Mouse (Mus musculus) spleen, adult 18-20 months (tissue): ENCODE results near the gene Col18a1.

Experiments used
- DNase-seq, 2 experiments: peaks; one replicate each; pipeline ENCODE4 v3.0.0; 2022; ENCODE audit warnings: mixed read lengths in 2 of 2

The Col18a1 gene

DNA sequence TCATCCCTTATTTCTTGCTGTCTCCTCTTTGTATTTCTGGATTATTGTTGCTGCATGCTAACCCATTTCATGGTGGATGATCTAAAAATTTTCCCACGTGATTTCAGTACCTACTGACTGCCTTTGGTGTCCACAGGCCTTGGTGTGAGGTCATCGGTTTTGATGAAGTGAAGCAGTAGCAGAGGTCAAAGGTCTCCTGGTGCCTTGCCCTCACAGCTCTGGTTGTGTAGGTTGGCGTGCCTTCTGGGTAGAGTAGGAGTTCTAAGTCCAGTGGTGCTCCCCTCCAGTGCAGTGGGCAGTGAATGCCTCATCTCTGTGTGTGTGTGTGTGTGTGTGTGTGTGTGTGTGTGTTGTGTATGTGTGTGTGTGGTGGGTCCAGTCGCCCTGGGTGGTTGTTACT, 118.2 kb downstream of the Col18a1 start:
- no peak for DNase-seq

GRCm38 (mm10) chr10:77038579-77039174, 127.7 kb downstream of the Col18a1 start:
- no peak for DNase-seq

- no peak for DNase-seq
Observed at GRCm38 (mm10) chr10:77035487-77035886, 130.9 kb downstream of the Col18a1 start.

GRCm38 (mm10) chr10:77033323-77034025, 132.9 kb downstream of the Col18a1 start:
- DNase-seq, result no peak

DNA sequence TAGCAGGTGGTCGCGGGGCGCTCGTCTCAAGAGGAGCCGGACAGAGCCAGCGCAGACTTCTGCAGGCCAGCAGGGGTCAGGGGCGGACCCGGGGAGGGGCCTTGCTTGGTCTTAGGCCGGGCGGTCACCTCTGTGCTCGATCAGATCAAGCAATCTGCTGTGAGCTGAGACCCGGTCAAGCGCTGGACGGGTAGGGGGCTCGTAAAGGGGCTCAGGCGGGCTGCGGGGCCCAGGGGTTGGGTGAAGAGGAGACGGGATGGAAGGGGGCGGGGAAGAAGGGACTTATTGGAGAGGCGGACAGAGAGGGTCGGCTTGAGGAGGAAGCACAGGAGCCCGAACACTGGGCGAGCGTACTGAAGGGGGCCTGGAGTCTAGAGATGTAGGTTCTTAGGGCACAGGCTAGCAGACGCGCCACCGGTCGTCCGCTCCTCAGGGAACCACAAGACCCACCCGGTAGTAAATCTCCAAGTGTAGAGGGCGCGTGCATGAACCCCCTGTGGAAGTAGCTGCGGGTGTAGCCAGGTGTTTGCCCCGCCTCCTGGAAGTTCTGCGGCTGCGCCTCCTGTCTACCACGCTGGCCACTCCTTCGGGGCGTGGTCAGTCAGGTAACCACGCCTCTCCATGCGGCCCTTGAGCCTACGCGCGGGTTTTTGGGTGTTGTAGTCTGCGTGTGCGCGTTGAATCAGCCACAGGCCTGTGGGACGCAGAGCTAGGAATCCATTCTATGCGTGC, 133.6 kb downstream of the Col18a1 start:
- DNase-seq, result peak; percentile 91 to 98

- no peak for DNase-seq
Observed at GRCm38 (mm10) chr10:77031768-77032375, 134.5 kb downstream of the Col18a1 start, which contains the start of gene Slc19a1. Gene Slc19a1, plus strand, starts transcription at chr10:77032241.

DNA sequence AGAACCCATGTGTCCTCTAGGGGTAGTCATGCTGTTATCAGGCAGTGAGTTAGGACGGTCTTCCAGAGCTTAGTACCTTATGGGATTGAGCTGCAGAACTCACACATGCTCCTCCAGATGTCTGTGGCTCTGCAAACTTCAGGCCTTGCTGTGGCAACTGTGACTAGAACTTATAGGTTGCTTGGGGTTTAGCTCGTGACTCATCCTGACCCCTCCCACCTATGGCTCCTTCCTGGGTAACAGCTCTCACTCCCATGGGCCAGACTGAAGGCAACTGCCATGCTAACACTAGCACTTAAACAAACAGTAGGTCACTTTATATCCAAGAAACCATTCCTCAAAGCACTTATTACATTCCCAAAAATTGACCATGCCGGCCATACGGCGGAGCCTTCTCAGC, 135.7 kb downstream of the Col18a1 start:
- no peak for DNase-seq

DNA sequence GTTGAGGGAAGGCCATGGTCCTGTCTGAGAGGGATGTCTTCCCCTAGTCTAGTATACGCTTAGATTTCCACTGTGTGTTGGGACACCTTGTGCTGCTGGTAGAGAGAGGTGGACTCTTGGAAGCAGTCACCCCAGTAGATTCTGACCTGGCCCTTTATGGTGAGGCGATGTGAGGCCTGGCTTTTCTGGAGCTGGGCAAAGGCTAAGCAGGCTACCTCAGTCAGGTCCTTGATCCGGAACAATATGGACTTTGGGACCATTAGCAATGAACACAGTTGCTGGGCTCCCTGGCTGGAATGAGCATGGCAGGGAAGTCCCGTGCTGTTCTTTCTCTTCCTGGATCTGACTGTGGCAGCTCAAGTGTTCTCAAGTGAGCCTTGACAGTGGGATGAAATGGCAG, 136.6 kb downstream of the Col18a1 start:
- DNase-seq, result no peak

GRCm38 (mm10) chr10:77028782-77029296, 137.5 kb downstream of the Col18a1 start:
- no peak for DNase-seq

DNA sequence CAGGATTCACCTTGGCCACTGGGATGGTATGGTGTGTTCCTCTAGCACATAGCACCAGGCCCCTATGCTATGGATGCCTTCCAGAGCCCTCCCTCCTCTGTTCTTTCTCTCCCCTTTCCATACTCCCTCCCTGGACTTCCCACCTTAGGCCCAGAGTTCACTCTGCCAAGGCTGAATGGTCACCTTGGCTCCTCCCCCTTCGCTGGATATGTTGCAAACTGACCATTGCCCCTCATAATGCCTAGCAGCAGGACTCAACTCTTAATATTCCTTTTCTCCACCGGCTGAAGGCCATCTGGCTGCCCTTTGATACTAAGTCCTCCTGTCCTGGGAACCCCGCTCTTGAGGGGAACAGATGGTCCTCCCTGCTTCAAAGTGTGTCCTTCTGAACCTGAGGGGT, 139.4 kb downstream of the Col18a1 start:
- no peak for DNase-seq

DNA sequence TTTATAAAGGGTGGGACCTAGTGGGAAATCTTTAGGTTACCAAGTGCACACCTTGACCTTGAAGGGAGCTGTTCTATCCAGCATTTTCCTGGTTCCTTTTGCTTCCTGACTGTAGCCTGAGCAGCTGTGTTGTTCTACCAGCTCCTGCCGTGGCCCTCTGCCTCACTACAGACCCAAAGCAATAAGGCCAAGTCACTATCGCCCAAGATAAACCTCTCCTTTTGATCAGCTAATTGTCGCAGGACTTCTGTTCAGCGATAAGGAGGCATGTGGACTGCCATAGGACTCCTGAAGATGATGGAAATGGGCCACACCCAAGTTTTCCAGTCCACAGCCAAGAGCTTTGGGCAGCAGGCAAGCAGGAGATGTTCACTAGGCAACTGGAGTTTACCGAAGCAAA, 142.1 kb downstream of the Col18a1 start:
- DNase-seq, result no peak

- no peak for DNase-seq
Observed at GRCm38 (mm10) chr10:77022301-77023130, 143.8 kb downstream of the Col18a1 start.

GRCm38 (mm10) chr10:77021399-77022052, 144.8 kb downstream of the Col18a1 start:
- peak; percentile 25 to 69 for DNase-seq

DNA sequence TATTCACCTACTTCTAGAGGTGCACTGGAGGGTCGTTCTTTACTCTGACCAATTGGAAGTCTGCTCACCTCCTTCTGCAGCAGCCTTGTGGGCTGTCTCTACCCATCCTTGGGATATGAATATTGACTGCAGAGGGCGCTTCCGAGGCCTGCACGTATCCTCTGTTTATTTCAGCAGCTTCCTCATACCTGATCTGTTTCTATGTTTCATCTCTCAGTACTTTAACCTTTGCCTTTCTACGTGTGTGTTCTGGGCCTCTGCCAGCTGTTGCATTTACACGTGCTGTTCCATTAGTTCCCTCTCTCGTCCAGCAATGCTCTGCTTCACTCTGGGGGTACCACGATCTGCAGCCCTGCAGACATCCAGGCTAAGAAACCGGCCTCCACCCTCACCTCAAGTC, 148.7 kb downstream of the Col18a1 start:
- DNase-seq, result no peak

DNA sequence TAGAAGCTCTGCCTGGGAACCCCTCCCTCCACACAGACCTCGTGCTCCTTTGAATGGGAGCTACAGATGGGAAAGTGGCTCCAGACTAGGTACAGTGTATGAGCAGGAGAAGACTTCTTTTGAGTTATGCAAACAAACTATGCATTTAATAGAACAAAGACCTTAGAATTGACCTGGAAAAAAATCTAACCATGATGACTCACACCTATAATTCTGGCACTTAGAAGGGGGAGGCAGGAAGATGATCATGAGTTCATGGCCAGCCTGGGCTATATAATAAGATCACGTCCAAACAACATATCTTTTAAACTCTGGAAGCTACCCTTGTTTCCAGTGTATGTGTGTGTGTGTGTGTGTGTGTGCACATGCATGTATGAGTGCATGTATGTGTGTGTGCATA, 149.3 kb downstream of the Col18a1 start:
- DNase-seq, result no peak

- no peak for DNase-seq
Observed at GRCm38 (mm10) chr10:77016499-77016898, 149.8 kb downstream of the Col18a1 start.

GRCm38 (mm10) chr10:77016080-77016479, 150.3 kb downstream of the Col18a1 start:
- DNase-seq, result no peak

- no peak for DNase-seq
Observed at GRCm38 (mm10) chr10:77011681-77012080, 154.7 kb downstream of the Col18a1 start.

GRCm38 (mm10) chr10:77008698-77009097, 157.7 kb downstream of the Col18a1 start:
- no peak for DNase-seq

DNA sequence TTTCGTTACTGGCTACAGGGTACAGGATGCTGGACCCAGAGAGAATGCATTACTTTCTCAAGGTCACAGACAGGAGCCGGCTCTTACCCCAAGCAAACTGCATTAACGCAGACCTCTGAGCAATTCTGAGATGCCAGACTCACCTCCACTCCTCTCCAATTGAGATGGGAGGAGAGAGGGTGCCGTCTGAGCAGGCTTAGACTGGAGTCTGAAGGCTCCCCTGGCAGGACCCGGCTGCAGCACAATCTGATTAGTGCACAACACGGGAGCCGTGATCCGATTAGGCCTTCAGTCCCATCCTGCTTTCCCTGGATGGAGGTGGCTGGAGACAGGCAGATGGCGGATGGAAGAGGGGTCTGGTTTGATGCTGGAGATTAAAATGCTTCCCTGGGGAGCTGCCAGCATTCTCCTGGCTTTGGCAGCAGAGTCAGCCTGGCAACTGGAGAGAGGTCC, 158.2 kb downstream of the Col18a1 start:
- DNase-seq, result no peak

DNA sequence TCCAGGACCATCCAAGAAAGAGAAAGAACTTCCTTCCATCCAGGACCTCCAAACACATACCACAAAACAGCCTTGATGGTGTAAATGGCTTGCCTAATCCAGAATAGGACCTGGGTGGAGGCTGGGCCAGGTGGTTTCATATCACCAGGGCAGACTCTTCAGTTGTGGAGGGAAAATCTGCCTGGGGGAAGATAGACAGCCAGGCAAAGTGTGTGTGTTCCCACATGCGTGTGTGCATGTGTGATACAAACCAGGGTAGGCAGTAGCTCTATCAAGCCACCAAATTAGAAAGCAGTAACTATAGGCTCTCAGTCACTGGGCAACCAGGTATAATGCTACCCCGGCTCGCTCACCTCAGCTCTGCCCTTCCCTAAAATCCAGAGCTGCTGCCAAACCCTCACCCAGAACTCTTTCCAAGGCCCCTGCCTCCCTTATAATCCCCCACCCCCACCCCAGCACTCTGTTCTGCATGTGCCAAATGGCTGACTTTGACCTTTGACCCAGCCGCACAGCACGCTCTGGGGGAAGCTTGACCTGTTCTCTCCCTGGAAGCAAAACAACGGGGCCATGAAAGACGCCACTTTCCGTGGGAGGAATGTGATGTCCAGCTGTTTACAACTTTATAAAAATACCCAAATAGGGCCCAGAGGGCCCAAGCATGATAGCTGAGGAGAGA, 158.8 kb downstream of the Col18a1 start:
- no peak for DNase-seq
